Mouse (Mus musculus): ENCODE measurements around the gene Nadk2.

Nadk2 gene

DNA sequence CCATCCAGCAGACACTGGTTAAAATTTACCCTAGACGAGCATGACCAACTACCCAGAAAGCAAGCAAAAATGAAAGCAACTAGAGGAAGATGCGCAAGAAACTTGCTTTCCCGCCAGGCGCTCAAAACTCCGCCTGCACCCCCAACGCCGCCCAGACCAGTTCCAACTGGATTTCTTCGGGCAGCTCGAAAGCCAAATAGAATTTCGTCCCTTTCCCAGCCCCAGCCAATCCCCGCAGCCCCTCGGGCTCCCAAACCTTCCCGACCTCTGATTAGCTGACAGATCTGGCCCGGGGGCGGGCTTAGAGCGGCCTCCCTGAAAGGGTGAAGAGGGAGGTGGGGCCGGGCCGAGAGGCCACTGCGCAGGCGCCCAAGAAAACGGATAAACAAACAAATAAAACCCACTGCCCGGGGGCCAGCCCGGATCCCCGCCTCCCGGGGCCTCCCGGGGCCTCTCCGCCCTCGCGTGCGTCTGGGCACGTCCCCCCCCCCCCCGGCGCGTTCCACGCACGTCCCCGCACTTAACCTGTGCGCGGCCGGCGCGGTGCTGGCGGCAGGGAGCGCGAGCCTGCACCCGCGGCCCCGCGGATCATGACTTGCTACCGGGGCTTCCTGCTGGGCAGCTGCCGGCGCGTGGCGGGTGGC lies at the start of gene Nadk2:
Gene Nadk2 (plus strand): TSS at position 349 of the 644 bp plus-strand sequence.
- peak; percentile 100 for DNase-seq

DNA sequence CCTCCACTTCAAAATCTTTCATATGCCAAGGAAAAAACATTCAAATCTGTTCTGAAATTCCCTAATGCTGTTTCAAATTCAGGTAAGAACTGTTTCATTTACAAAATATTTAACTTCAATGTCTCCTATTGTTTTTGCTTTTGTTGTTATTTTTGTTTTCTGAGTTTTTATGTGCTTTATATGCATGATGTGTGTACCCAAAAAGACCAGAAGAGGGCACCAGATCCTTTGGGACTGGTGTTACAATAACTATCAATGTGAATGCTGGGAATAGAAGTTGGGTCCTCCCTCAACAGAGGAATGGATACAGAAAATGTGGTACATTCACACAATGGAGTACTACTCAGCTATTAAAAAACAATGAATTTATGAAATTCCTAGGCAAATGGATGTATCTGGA lies 15.4 kb upstream of the Nadk2 start:
- no peak for DNase-seq

DNA sequence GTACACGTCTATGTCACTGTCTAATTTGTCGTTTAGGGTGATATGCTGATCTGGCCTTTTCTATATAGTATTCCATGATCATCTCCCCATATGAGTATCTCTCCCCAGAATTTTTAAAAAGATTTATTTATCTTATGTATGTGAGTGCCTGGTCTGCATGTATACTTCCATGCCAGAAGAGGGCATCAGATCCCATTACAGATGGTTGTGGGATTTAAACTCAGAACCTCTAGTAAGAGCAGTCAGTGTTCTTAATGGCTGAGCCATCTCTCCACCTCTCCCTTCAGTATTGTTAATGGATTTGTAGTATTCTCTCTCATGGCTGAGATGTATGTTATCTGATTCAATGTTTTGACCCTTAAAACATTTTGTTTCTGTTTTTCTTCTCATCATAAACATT lies 11.2 kb upstream of the Nadk2 start:
- no peak for DNase-seq

DNA sequence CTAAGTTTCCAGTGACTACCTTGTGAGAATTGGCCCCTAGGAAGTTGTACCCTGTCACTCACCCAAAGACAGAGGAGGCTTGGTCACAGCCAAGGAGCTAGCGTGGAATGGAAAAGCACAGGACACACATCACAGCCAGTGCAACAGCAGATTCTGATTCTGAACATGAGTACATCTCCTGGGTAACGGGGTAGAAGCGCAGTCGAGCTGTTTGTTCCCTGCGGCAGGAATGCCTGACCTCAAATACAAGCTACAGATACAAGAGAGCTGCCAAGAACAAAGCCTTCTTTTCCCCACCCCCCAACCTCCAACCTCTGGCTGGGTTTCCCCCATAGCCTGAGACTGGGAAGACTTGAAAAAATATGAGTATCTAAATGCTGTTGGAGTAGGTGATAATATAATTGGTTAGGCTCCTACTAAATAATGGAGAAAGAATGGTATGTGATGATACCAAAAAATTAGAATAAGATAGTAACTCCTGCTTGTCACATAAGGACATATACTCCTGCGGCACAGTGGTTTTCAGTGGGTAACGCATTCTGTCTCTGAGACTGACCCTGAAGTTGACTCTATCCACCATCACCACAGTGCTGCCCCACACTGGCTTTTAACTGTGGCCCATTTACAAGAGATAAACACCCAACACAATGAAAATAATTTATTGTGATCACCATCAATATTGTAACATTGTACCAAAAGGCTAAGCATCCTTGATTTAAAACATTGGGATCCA lies 9.7 kb upstream of the Nadk2 start:
- DNase-seq, result no peak

DNA sequence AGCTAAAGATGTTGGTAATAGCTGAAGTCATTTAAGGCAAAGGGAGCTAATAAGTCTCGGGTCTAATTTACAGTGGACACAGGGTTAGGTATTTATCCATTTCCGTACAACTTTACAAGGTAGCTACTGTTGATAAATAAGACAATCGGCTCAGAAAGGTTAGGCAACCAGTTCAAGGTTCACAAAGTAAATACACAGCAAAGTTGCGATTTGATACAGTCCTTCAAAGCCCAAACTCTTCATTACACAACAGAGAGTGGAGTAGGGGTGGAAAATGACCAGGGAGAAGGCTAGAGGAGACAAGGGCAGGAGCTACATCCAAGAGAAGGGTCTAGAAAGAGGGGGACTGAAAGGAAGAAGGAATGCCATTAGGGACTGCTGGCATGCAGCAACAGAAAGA lies 2.2 kb upstream of the Nadk2 start:
- no peak for DNase-seq

DNA sequence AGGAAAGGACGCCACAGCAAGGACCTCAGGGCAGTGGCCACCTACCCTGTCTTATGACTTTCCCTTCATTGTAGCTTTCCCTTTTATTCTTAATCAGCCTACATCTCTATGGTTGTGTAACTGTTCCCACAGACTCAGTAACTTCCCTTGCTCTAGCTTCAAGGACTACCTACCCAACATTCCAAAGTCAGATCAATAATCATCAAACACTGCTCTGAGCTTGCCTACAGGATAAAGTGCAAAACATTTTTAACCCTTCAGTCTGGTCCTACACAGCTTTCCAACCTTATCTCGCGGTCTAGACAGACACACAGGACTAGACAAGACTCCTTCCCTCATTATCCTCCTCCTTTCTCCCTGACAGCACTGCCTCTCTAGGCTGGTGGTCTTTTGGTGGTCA lies 707 bp upstream of the Nadk2 start:
- DNase-seq, result no peak

DNA sequence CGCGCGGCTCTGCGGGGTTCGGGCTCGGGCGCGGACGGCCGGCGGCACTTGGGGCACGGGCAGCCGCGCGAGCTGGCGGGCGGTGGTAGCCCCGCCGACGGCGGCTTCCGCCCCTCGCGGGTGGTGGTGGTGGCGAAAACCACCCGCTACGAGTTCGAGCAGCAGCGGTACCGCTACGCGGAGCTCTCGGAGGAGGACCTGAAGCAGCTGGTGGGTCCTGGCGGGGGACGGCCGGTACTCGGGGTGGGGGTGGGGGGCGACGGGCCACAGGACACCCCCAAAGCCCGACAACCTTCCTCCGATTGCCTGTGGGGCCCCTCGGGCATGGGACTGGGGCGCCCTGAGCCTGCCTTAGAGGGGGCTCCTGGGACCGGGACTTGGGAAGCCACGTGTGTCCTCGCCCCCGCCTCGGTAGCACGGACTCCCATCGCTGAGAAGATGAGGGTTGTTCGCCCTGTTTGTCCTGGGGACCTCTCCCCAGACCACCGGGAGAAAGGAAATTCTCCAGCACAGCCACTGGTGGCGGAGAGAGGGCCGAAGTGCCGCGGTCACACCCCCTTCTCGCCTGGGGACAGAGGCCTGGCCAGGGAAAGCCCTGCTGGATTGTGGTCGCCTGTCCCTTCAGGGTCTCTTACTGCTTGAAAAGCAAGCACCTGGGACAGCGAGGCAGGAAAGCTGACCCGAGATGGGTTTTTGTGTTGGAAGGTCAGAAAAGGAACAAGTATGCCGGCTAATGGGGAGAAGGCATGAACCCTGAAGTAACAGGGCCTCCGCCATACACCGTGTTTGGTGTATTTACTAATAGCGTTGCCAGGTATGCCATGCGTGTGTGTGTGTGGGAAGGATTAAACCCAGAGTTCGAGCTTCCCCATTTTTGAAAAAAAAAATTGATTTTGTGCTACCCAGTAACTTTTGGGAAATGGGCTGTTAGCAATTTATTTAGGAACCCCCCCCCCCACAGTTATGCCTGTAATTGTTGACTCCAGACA lies 790 bp downstream of the Nadk2 start:
- DNase-seq, result peak; percentile 69

DNA sequence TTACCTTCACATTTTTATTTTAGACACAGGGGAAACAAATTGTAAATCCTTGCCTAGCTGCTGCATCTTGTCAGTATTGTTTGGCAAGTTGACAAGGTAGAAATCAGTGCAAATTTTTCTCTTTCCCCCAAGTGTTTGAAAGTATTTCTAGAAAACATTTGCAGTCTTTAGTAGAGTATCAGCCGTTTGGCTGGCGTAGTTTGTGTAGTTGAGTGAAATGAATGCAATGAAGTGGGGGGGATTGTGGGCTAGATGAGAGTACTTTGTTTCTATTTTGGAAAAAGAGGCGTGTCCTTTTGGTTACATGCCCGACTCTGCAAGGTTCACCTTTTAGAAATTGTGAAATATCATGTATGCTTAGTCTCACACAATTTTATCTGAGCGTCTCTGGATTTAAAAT lies 1.6 kb downstream of the Nadk2 start:
- no peak for DNase-seq

DNA sequence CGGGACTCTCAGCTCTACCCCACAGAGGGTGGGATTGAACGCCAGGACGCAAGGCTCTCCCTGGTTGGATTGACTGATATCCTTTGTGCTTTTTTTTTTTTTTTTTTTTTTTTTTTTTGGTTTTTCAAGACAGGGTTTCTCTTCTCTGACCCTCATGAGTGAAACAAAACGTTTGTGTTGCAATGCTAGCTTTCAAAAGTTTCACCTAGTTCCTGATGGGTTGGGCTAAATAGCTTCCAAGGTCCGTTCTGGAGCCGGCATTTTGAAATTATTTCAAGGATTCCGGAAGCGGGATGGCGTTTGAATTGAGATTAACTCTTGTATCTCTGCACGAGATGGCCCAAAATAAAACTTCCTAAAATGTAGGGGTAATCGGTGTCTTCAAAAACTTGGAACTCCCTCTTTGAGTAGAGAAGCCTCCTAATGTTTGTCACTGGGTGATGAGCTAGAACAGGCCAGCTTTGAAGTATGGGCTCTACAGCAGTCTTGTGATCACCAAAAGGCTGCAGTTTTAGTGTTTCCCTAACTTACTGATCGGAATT lies 2.1 kb downstream of the Nadk2 start:
- no peak for DNase-seq

DNA sequence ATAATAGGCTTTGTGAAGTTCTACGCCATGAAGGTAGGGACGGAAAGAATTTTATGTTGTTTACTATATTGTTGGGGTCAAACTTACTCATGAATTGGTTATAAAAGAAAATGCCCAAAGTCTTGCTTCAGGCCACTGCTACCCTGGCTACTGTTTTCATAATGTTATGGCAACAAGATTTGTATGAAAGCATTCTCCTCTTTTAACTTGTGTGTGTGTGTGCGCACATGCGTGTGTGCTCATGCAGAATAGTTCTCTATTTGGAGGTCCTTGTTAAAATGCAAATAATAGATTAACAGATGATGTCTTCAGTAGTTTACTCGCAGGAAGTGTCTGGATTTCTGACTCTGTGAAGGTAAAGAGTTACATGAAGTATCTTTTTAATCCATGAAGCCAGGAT lies 2.6 kb downstream of the Nadk2 start:
- no peak for DNase-seq

DNA sequence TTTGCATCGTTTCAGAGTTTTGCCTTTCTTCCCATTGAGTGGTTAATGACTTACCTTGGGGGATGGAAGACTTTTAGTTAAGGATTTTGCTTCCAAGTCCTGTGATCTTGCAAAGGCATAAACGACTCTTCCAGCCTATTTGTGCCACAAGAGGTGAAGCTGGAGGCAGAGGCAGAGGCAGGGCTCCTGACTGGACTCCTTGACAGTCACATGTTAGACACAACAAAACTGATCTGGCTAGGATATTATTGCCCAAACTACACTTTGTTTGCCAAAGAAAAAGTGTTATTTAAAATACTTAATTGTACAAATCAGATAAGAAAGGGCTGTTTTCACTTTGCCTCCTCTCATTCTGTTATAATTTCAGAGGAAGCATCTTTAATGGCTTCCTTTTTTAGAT lies 3.1 kb downstream of the Nadk2 start:
- peak; percentile 49 for DNase-seq

DNA sequence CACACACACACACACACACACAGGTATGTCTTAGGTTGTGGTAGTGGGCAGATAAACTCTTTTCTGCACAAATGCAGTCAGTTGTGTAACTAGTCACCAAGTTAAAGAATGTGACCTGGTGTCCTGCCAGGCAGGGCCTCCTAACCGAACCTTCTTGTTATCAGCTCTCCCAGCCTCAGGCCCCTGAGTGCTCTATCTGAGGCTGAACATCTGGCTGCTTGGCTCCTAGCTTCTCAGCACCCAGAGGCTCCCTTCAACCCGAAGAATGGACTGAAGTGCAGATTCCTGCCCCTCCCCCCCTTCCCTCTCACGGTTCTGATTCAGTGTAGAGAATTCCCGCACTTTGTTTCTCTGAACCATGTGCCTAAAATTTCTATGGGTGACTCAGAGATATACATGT lies 3.6 kb downstream of the Nadk2 start:
- peak; percentile 93 for DNase-seq

DNA sequence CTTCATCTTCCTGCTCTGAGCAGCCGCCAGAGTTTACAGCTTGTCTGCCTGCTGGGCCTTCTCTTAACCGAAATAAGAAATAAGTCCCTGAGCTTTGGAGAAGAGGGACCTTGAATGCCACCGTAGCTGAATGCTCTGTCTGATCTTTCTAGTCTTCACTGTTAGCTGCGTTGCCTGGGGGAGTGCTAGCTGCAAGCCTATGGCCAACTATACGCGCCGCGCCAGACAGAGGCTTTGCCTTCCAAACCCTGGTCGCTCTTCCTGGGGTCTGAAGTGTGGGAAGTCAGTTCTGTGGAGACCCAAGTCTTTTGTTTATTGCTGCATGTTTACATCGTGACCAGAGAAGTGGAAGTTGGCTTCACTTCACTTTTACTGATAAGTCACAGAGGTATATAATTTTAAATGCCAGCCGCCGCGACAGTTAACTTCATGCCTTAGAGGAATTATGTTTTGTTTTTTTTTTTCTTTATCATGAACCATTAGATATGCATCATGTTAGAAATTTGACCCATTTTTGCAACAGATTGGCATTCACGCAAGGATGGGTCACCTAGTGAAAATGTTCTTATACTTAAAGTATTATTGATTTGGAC lies 4.6 kb downstream of the Nadk2 start:
- DNase-seq, result peak; percentile 47

DNA sequence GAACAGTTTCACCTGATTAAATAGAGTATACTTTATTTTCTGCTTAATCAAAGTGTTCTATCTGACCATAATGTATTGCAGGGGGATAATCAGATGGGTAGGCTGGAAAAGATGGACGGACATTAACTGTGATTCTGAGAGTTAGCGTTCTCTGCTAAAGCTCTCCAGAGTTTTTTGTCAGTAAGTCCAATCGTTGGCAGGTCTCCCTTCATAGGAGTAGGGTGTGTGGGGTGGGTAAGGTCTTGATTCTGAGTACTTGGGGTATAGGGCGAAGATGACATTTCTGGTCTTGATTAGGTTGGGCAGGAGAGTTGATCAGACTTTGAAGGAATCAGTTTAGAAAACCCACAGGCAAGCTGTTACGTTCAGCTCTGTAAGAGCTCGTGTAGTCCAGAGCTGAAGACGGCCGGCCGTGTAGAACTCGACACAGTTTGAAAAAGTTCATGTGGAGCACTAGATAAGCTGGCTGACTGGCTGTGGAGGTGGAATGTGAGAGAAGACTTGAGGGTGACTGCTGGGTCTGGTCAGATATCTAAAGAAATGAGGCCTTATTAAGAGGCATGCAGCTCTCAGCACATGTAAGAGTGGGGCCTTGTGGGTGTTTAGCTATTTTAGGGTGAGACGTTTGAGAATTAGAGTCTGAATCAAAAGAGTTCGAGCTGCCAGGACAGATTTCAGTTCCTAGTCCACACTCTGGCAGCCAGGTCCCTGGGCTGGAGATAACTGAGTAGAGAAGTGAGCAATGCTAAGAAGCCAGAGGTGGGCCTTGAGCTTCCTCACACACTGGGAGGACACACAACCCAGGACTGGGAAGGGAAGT lies 7.6 kb downstream of the Nadk2 start:
- DNase-seq, result peak; percentile 84

DNA sequence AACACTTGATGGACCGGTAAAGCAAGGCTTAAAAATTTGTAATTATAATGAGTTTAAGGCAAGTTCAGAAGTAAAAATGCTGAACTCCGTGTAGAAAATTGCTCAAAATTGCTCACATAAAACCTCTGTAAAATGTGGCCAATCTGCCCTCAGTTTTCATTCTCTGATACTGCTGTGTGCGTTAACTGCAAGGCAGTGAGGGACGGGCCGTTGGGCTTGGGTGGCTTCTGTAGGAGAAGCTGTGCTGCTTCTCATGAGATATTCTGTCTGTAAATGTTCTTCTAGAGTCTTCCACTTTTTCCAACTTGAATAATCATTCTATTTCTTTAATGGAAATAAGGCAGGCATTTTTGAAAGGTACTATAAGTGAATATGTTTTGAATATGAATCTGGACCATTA lies 8.6 kb downstream of the Nadk2 start:
- peak; percentile 68 for DNase-seq

DNA sequence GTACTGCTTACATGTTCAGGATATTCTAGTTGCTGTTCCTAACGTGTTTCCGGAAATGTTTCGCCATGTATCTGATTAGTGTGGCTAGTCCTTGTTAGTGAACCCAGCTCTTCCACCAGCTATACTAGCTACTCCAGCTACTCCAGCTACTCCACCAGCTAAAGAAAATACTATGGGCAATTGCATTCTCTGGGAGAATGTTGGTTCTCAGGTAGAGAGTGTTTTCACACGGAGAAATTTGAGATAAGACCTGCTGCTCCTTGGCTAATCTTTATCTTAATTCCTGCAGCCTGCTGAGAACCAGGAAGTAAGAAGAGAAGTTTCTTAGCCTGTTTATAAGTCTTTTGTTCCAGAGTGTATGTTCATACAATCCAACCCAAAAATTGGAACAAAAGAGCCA lies 9.1 kb downstream of the Nadk2 start:
- DNase-seq, result no peak

DNA sequence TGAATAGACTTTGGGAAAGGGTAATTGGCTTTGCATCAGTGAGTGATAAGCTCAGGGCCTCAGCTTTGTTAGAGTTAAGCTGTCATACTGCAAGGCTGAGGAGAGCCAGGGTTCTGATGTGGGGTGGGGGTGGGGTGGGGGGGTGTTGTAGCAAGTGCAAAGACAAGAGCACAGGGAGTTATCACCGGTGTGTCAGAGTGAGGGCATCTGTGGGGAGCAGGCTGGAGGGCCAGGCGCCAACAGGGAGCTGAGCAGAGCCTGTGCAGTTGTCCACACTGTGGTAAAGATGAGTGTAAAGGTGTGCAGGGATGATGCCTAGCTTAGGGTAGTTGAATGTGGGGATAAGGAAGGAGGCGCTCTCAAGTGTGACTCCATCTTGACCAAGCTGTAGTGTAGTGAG lies 10.2 kb downstream of the Nadk2 start:
- peak; percentile 57 for DNase-seq

DNA sequence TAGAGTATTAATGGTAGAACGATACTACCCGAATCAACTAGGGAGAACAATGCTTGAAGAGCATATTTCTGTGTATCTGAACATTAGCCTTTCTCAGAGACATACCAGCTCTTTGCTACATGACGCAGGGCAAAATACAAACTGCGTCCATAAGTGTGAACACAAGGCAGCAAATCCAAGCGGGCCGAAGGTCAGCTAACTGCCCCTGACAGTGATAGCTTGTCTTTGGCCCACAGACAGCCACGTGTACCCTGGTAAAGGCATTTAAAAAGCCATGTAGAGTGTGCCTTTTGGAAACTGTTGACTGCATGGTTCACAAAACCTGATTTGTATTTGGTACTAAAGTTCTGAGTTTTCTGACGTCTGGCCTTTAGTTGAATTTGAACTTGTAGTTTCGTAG lies 11.7 kb downstream of the Nadk2 start:
- DNase-seq, result no peak

DNA sequence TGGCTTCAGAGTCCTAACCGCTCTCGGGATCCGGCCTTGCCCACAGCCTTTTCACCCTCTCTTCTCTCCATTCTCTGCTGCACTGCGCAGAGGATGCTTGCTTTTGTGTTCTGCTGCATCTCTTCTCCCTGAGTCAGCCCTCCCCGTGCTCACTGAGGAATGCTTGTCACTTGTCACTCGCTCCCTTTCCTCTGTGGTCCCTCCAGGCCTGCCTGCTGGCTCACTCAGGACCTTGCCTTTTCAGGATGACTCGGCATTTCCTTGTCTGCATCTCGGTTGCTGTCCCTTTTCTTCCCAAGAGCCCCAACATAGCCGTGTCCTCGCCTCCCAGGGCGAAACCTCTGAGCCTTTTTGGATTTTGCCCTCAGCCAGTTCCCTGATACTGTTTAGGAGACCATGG lies 15.8 kb downstream of the Nadk2 start:
- peak; percentile 82 for DNase-seq

DNA sequence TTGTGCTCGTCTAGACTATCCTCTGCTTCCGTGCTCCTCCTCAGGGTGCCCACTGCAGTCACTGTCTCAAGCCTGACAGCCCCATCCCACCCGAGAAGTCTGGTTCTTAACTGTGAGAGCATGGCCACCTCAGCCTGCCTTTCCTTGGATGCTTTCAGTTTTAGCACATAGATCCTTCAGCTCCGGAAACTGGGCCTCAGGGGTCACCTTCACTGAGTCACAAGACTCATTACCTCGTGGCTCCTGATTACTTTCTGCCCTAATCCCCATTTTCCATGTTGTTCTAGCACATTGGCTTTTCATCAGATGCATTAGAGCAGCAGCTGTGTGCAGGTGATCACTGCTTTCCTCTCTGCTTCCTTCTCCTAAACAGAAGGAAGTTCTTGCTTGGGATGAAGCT lies 16.4 kb downstream of the Nadk2 start:
- no peak for DNase-seq

DNA sequence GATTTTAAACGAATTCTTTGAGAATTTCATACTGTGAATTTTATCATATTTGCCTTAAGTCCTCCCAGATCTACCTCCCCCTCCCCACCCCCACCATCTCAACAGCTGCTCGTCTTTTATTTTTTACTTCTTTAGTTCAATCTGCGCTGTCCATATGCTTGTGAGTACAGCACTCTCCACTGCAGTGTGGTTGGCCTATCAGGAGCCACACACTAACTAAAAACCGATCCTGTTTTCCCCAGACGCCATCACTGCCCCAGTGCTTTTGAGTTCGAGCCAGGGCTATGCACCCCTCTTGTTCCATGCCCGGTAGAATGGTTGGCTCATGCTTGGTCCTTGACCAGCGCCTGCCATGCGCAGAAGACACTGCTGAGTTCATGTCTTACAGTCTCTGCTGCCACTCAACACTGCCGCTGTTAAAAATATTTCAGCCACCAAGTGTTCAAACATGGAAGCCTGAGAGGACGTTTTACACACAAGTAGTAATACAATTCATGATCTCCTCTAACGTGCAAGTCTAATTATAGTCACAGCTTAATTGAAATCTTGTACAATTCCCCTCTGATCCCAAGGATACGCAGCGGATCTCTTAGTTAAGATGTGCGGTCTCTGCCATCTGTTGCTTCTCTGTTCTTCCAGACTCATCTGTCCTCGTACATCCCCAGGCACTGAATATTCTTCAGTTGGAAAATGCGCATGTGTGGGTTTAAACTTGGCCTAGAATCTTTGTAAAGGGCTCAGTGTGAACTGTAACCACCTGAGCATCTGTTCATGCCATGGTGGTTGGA lies 17.0 kb downstream of the Nadk2 start:
- DNase-seq, result no peak

Data from liver (tissue).